Mouse (Mus musculus): Measurements from ENCODE around the gene Sdsl.

The Sdsl gene

GRCm38 (mm10) chr5:120493873-120494395, 21.3 kb upstream of the Sdsl start:
- no peak for DNase-seq

DNA sequence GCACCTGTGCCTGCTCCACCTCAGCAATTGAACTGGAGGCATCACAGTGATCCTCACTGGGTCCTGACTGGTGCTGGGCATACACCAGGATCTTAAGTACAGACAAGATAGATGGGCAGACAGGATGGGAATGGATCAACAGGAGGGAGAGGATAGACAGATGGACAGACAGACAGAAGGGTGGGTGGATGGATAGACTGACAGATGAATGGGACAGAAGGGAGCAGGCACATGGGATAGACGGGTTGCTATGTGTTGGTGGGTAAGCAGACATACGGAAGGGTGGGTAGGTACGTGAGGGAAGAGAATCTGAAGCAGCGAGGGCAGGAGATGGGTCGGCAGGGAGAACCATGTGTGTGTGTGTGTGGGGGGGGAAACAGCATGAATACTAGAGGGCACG, 20.8 kb upstream of the Sdsl start:
- DNase-seq, result no peak

DNA sequence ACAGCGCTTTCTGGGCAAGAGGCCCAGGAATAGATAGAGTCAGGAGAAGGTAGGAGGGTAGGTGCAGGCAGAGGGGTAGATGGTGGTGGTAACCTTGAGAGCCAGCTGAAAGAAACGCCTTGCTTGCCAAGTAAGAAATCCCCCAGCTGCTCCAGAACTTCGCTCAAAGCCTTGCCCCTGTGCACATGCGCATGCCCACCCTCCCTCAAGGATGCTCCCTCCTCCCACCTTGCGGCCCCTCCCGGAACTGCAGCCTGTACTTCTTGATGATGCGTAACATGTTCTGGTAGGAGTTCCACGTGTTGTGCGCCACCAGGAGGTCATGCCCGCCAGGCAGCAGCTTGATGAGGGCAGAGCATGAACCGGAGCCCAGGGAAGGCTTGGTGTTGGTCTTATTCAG, 19.8 kb upstream of the Sdsl start:
- no peak for DNase-seq

- DNase-seq, result peak; percentile 36
Measured at GRCm38 (mm10) chr5:120490679-120491192, 18.1 kb upstream of the Sdsl start.

- DNase-seq, result no peak
Measured at GRCm38 (mm10) chr5:120487844-120488243, 15.2 kb upstream of the Sdsl start.

GRCm38 (mm10) chr5:120483399-120483798, 10.8 kb upstream of the Sdsl start:
- no peak for DNase-seq

GRCm38 (mm10) chr5:120481205-120481604, 8.6 kb upstream of the Sdsl start:
- no peak for DNase-seq

DNA sequence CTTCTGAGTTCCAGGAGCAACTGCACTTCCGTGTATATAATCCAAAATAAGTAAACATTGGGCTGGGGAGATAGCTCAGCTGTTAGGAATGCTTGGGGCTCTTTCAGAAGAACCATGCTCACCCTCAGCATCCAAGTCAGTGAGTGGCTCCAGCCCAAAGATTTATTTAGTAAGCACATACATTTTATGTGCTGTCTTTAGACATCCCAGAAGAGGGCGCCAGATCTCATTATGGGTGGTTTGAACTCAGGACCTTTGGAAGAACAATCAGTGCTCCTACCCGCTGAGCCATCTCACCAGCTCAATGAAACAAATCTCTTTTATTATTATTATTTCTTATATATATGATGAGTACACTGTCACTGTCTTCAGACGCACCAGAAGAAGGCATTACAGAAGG, 6.9 kb upstream of the Sdsl start:
- DNase-seq, result no peak

GRCm38 (mm10) chr5:120477993-120478392, 5.4 kb upstream of the Sdsl start:
- DNase-seq, result no peak

GRCm38 (mm10) chr5:120476296-120476695, 3.7 kb upstream of the Sdsl start, which contains the start of gene Sds:
TSS of gene Sds (plus strand) at chr5:120476526.
- no peak for DNase-seq

GRCm38 (mm10) chr5:120475861-120476260, 3.3 kb upstream of the Sdsl start:
- DNase-seq, result no peak

GRCm38 (mm10) chr5:120473361-120473760, 751 bp upstream of the Sdsl start:
- no peak for DNase-seq

GRCm38 (mm10) chr5:120471538-120471937, 1.1 kb downstream of the Sdsl start:
- no peak for DNase-seq

DNA sequence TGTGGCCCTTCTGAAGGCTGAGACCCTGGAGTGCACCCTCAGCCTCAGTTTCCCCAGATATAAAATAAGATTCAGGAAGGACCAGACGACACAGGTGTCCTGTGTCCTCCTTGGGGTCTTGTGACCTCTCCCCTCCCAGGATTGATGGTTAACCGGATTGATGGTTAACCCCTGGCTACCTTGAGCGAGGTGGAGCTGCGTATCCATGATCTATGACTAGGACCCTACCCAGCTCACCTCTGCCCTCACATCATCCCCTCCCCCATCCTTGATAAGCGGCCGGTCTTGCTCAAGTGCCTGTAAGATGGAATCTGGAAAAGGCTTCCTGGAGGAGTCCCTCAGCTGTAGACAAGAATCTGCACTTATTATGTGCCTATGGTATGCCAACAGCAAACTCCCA, 3.8 kb downstream of the Sdsl start:
- no peak for DNase-seq

GRCm38 (mm10) chr5:120468336-120468735, 4.3 kb downstream of the Sdsl start:
- DNase-seq, result no peak

DNA sequence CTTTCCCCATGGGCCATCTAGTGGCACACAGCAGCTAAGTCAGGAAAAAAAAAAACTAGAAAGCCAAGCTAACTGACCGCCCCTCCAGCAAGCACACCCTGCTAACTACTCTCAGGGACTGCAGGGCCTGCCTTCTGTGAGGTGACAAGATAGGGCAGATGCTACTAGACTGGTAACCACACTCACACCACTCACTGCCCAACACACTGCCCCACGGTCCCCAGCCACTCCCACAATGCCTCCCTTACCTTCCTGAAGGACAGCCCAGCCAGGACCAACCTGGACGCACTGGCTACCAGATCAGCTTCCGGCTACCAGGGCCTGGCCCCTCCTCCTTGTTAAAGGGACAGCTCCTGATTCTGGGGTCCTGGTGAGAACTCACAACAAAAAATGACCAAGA, 5.6 kb downstream of the Sdsl start:
- no peak for DNase-seq

GRCm38 (mm10) chr5:120465860-120466259, 6.8 kb downstream of the Sdsl start:
- DNase-seq, result no peak

DNA sequence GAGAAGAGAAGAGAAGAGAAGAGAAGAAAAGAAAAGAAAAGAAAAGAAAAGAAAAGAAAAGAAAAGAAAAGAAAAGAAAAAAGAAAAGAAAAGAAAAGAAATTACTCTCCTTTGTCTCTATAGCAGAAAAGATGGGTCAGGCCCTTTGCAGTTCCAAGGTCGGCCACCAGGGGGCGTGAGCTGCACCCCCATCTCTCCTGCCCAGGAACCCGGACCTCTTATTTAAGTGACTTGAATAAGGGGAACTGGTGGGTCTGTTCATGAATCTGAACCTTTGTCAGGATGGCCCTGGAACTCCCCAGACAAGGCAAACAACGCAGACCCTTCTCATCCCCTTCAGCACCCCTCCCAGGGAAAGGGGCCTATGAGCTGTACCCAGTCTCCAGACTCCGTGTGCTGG, 7.5 kb downstream of the Sdsl start:
- DNase-seq, result no peak

- DNase-seq, result no peak
Measured at GRCm38 (mm10) chr5:120464321-120464720, 8.3 kb downstream of the Sdsl start.

DNA sequence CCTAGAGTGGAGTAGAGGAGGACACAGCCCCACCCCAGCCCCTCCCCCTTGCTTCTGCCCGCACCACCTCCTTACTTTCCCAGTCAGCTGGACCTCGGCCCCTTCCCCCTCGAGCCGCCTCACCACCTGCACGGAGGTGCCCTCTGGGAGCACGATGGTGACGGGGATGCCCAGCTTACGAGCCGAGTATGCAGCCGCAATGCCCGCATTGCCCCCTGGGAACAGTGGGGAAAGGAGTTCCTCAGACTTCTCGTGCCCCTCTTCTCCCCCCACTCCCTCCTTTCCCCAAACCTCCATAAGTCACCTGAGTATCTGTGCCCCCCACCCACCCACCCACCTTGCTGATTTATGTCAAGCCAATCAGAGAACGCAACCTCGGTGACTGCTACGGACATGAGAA, 10.7 kb downstream of the Sdsl start:
- no peak for DNase-seq

GRCm38 (mm10) chr5:120459133-120459532, 13.5 kb downstream of the Sdsl start:
- DNase-seq, result no peak

GRCm38 (mm10) chr5:120457628-120458027, 15.0 kb downstream of the Sdsl start:
- peak; percentile 43 for DNase-seq

- no peak for DNase-seq
Measured at GRCm38 (mm10) chr5:120456841-120457554, 15.6 kb downstream of the Sdsl start.

DNA sequence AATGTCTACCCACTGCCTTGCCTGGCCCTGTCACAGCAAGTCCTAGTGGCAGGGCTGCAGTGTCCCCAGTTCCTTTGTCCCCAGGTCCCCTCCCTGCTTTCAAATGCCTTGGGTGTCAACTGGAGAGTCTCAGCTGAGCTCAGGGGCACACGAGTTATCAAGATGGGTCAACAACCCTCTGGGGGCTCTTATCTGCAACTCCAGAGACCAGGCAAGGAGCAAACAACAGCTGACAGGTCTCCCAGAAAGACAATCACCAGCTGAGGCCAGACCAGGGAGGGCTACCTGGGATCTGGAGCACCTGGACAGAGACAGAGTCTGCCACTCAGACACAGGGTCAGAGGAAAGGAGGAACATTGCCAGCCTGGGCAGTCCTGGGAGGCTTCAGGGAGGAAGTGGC, 16.4 kb downstream of the Sdsl start:
- no peak for DNase-seq

All from right cerebral cortex, adult 18-20 months (tissue).